Mouse (Mus musculus): ENCODE measurements around the gene Gm5965. TPM values are rescaled to one million over a fixed set of nuclear protein-coding genes. Genes with fewer than 3 reads are reported as not detected.

The Gm5965 gene
- total RNA-seq, 2 experiments from 2014 or later = not detected

- DNase-seq (ENCODE audit: low spot score in 2 of 2) = no peak
- Histone ChIP-seq H3K4me3 (no peak overlapping the region), H3K27ac (no peak overlapping the region)
- TF ChIP-seq CTCF (conservative IDR thresholded peaks at IDR 0.05) = no peak
These were observed 49.3 kb downstream of the Gm5965 start for GRCm38 (mm10) chr16:88826978-88827377.

Other genes with a start within 250 kb of the Gm5965 start
- not detected for gene Cldn8, start 214.7 kb upstream of the Gm5965 start, total RNA-seq (2021)
- not detected for gene Krtap24-1, start 165.6 kb upstream of the Gm5965 start, total RNA-seq (2021)
- not detected for gene 2310079G19Rik, start 150.2 kb upstream of the Gm5965 start, total RNA-seq (2021)
- gene Krtap26-1, start 130.1 kb upstream of the Gm5965 start, total RNA-seq (2021) = not detected
- gene Krtap27-1, start 106.2 kb upstream of the Gm5965 start, total RNA-seq (2021) = not detected
- not detected for gene 2310061N02Rik, start 69.9 kb upstream of the Gm5965 start, total RNA-seq (2021)
- not detected for gene Krtap13-1, start 49.0 kb upstream of the Gm5965 start, total RNA-seq (2021)
- gene Krtap13, start 26.3 kb upstream of the Gm5965 start, total RNA-seq (2021) = not detected
- not detected for gene 2310034C09Rik, start 19.0 kb upstream of the Gm5965 start, total RNA-seq (2021)
- not detected for gene 2310057N15Rik, start 3.7 kb upstream of the Gm5965 start, total RNA-seq (2021)
- gene Gm20741, start 34.3 kb downstream of the Gm5965 start, total RNA-seq (2021) = not detected
- not detected for gene Krtap15, start 42.3 kb downstream of the Gm5965 start, total RNA-seq (2021)
- not detected for gene Krtap14, start 48.2 kb downstream of the Gm5965 start, total RNA-seq (2021)
- gene Krtap19-1, start 91.5 kb downstream of the Gm5965 start, total RNA-seq (2021) = not detected
- not detected for gene Krtap19-2, start 96.4 kb downstream of the Gm5965 start, total RNA-seq (2021)
- gene Krtap19-3, start 100.1 kb downstream of the Gm5965 start, total RNA-seq (2021) = not detected
- not detected for gene Krtap19-4, start 107.2 kb downstream of the Gm5965 start, total RNA-seq (2021)
- gene Krtap19-5, start 118.6 kb downstream of the Gm5965 start, total RNA-seq (2021) = not detected
- gene Krtap19-9b, start 154.4 kb downstream of the Gm5965 start, total RNA-seq (2021) = not detected
- gene Krtap16-3, start 185.0 kb downstream of the Gm5965 start, total RNA-seq (2021) = not detected
- not detected for gene Krtap22-2, start 232.9 kb downstream of the Gm5965 start, total RNA-seq (2021)
- gene Gm10229, start 237.4 kb downstream of the Gm5965 start, total RNA-seq (2021) = not detected